Mouse (Mus musculus) Patski (cell line): ENCODE measurements around the gene Prelid3b. TPM values are rescaled to one million over a fixed set of nuclear protein-coding genes. Genes with fewer than 3 reads are reported as not detected.
A peak's percentile ranks its signal among the peaks of the same experiment; 100 is the strongest.

Experiments
- ATAC-seq: fragments of 100-300 bp; one replicate; pipeline ENCODE4 v1.8.0; 2021
- CTCF ChIA-PET: fragments of 350-600 bp; sonication (Branson Sonifier 250); formaldehyde crosslinking; loops from one replicate; lab custom pipeline; 2022; ENCODE audit warnings: inconsistent platforms; lab: Charles Lee
- POLR2A ChIA-PET: fragments of 350-600 bp; sonication (Branson Sonifier 250); formaldehyde crosslinking; loops from one replicate; lab custom pipeline; 2022; ENCODE audit warnings: antibody characterized with exemption, inconsistent platforms; lab: Charles Lee
- DNase-seq: peaks from one replicate; pipeline ENCODE4 v3.0.0-alpha.2; 2011; ENCODE audit warnings: low read depth, low spot score
- H3K27me3 ChIP-seq: fragments of 371-371 bp; one replicate; pipeline ENCODE4 v1.5.1; 2021
- CTCF ChIP-seq: fragments of 100-300 bp; IDR thresholded peaks from one replicate; pipeline ENCODE4 v1.5.1; 2021
- in situ Hi-C: fragments of 300-500 bp; cut with MboI; formaldehyde crosslinking; loops from 3 replicates; pipeline ENCODE4 v1.11.1; 2018; ENCODE audit warnings: low pct_unique_long_range_greater_than_20kb, mixed read lengths
- polyA plus RNA-seq: library from polyadenylated mRNA; unstranded; gene quantifications from one replicate; pipeline ENCODE4 v1.2.3, GENCODE M21; 2021

The Prelid3b gene
- polyA plus RNA-seq, 1 experiment from 2014 or later = 95.9 TPM

DNA sequence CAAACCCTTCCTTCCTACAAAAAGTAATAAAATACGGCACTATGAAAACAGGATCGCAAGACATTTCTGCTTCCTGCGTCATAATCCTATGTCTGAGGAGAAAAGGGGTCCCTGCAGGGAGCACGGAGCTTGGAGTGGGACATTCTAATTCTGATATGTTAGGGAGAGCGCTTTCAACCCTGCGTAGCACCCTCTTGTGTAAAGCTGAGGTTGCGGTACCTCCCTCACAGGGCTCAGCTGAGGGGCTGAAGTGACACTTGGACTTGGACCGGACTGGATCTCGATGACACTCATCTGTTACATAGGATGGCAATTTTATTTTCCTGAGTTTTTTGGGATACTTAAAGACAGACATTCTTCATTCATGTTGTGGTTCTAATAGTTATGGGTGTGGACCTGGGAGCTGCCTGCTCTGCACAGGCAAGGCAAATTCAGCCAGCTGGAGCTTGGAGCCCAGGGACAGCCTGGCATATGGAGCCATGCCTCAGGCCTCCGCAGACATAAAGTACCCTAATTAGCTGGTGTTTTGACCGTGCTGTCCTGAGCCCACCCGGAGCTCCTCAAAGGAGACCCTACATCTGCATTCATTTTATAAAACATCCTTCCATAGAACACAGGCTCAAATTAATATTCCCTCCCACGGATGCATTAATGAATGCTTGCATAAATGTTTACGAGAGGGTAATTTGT, 28.1 kb upstream of the Prelid3b start:
- H3K27me3 ChIP-seq = peaks cover under 1% of the 10 kb centered on the region
- in situ Hi-C loops = no loop called here
- no peak for DNase-seq
- no peak for ATAC-seq
- no peak for TF ChIP-seq CTCF
- ChIA-PET POLR2A (no interaction called here), CTCF (no interaction called here)

DNA sequence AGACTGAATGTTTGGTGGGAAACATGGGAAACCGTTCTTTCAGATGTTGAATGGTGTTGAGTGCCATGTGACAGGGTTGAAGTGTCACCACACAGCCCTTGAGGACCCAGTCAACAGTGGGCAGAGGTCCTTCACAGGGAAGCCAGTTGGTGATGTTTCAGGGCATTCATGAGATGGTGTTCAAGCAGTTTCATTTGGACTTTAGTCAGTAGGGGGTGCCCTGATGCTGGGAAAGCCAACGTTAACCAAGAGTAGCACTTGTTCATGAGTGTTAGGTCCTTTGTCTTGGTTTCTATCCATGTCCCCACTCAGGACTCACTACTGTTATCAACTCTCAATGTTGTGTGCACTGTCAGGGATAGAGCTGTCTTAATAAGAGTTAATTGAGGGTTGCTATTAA, 20.0 kb upstream of the Prelid3b start:
- no peak for ATAC-seq
- TF ChIP-seq CTCF = no peak
- CTCF ChIA-PET = no interaction called here

DNA sequence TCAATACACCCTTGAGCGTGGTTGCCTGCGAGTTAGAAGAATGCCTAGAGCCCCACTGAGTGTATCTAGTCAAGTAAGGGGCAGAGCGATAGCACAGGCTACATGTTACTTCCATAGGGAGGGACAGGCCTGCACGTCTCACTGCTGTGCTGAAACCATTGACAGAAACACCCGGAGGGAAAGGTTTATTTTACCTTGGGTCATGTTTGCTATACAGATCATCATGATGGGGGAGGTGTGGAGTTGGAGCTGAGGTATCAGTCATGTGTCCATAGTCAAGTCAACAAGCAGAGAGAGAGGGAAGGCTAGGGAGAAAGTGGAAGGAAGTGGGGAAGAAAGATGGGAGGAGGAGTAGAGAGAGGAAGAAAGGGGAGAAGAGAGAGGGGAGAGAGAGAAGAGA, 14.1 kb upstream of the Prelid3b start:
- DNase-seq = no peak
- in situ Hi-C loops = no loop called here
- CTCF ChIA-PET = no interaction called here
- H3K27me3 ChIP-seq = peaks cover 5% of the 10 kb centered on the region
- POLR2A ChIA-PET = no interaction called here
- no peak for ATAC-seq
- TF ChIP-seq CTCF = no peak

More for the DNA sequence above, 20.0 kb upstream of the Prelid3b start:
- POLR2A ChIA-PET = no interaction called here
- H3K27me3 ChIP-seq = peaks cover 9% of the 10 kb centered on the region
- in situ Hi-C loops = no loop called here
- DNase-seq = no peak

DNA sequence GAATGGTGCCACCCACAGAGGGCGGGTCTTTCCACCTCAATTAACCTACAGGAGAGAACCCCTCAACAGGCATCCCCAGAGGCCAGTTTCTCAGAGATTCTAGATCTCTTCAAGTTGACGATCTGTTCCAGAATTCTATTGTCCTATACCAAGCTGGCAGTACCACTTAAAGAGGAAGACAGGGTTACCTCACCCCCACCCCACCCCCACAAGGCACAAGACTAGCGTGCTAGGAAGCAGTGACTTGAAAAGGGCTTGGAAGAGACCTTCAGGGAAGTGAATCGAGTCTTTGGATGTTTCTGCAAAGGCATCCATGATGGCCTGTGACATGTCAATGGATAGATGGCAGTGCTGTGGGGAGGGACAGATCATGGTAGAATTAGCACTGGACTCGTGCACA, 5.9 kb upstream of the Prelid3b start:
- TF ChIP-seq CTCF = no peak
- ChIA-PET POLR2A (interaction anchor here (0.7 kb wide), 1 partner anchor 106 kb away, joined by 3 read pairs; no protein-coding TSS in a partner anchor), CTCF (no interaction called here)
- H3K27me3 ChIP-seq = no peaks in the 10 kb centered on the region
- in situ Hi-C loops = no loop called here
- DNase-seq (no peak), ATAC-seq (no peak)

DNA sequence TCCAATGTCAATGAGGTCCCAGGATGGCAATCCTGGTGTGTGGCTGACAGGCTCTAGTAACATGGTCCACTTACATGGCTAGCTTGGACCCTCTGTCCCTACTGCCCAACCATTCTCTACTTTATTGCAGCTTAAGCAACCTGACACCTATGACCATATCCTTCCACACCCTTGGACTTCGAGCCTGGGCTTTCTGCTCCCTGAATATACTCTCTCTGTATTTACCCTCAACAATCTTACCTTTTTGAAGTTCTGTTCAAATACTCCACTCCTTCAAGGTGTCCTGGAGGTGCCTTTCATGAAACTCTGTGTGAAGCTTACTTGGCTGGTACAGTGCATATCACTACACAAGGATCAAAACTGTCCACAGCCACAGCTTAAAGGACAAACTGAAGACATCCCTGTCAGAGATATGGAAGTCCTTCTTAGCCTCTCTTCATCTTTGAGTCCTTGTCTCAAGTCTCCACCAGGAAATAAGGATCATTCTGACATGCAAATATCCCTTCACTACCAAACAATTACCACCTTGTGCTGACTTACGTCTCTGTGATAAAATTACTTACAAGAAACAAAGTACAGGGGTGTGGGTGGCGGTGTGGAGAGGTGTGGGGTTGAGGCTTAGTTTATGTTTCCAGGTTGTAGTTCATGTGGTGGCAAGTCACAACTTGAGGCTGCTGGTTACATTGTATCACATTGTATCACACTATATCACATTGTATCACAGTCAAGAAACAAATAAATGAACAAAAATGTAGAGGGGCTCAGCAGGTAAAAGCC, 4.8 kb upstream of the Prelid3b start:
- ATAC-seq (no peak), DNase-seq (no peak)
- ChIA-PET POLR2A (interaction anchor here (0.7 kb wide), 1 partner anchor 1839 kb away, joined by 3 read pairs; no protein-coding TSS in a partner anchor), CTCF (no interaction called here)
- in situ Hi-C loops = no loop called here
- no peak for TF ChIP-seq CTCF
- no peaks in the 10 kb centered on the region for H3K27me3 ChIP-seq

DNA sequence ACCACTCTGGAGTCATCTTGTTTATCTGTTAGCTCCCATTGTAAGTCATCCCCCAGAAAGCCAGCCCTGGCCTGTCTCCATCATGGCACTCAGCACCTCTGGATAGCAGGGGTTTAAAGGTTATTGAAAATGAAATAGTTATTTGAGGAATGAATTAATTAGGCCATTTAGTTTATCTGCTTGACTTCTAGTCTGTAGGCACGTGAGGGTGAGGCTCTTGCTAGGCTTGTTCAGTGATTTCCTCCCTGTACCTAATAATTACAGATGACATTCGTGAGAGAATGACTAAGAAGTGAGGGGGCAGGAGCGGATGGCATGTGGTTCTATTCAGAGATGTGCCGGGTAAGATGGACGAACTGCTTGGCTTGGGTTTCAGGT, 658 bp upstream of the Prelid3b start:
- CTCF ChIA-PET = no interaction called here
- in situ Hi-C loops = loop anchor here (5.0 to 25.0 kb wide), 2 partner anchors 131 to 386 kb away; partner anchors contain the start of gene Stx16
- no peak for TF ChIP-seq CTCF
- ATAC-seq (no peak), DNase-seq (no peak)
- POLR2A ChIA-PET = no interaction called here
- no peaks in the 10 kb centered on the region for H3K27me3 ChIP-seq

DNA sequence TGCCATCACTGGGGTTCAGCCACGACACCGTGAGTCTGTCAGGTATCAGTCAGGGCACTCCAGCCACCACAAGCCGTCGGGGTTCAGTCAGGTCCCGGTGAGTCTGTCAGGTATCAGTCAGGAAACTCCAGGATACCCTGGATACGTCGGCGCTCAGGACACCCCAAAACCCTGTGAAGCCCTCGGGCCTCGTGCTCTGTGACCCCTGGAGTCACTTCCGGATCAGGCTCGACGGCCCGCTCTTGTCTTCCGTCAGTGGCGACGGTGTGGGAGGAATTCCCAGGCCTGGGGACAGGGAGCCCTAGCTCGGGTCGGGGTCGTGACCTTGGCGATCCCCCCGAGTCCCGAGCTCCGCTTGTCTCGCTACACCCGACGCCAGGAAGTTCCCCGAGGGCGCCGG, 474 bp downstream of the Prelid3b start:
- in situ Hi-C loops = loop anchor here (5.0 to 25.0 kb wide), 2 partner anchors 130 to 385 kb away; partner anchors contain the start of gene Stx16
- TF ChIP-seq CTCF = no peak
- POLR2A ChIA-PET = interaction anchor here (1.0 to 1.4 kb wide), 2 partner anchors 9 to 834 kb away, joined by 3 to 5 read pairs; partner anchors contain the start of gene Atp5e
- CTCF ChIA-PET = no interaction called here
- no peak for DNase-seq
- no peaks in the 10 kb centered on the region for H3K27me3 ChIP-seq
- ATAC-seq = peak; percentile 24

DNA sequence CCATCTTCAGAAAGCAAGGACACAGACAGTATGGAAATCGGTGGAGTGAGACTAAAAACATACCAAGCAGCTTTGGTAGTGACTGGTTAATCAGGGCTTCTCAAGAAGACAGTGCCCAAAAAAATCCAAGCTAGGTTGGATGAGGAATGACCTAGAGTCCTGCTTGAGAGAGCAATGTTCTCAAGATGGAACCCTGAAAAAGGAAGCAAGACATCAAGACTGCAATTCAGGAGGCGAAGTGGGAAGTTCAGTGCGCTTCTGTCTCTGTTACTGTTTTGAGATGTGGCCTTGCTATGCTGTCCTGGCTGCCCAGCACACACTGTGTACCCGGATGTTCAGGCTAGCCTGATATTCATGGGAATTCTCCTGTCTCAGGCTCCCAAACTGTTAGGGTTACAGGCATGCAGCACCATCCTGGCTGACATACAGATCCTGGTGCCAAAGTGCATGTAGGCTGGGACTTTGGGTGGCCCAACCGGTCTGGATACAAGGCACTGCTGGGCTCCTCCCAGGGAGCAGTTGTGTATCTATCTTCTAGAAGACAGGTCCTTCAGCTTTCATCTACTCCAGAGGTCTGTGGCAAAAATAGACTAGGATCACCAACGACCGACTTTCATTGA, 2.0 kb downstream of the Prelid3b start:
- in situ Hi-C loops = loop anchor here (5.0 to 25.0 kb wide), 2 partner anchors 129 to 384 kb away; partner anchors contain the start of gene Stx16
- ATAC-seq = no peak
- POLR2A ChIA-PET = no interaction called here
- DNase-seq = no peak
- CTCF ChIA-PET = no interaction called here
- no peaks in the 10 kb centered on the region for H3K27me3 ChIP-seq
- no peak for TF ChIP-seq CTCF

DNA sequence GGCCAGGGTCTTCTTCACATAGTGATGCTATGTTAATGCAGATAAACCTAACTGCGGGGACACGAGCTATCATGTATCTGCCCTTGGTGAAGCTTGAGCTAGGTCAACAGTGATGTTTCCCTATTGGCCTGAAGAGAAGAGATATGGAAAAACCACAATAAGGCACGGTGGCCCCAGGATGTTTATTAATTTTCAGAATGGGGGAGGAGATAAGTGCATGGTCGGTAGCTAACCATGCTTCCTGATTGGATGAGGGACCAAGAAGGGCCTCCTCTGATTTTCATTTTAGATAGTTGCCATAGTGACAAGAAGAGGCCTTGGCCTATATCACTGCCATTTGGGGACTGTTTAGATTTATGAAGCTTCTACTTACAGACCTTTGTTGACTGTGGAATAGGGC, 2.5 kb downstream of the Prelid3b start:
- ChIA-PET POLR2A (no interaction called here), CTCF (interaction anchor here (0.6 kb wide), 1 partner anchor 206 kb away, joined by 3 read pairs; no protein-coding TSS in a partner anchor)
- in situ Hi-C loops = loop anchor here (5.0 to 25.0 kb wide), 2 partner anchors 128 to 383 kb away; partner anchors contain the start of gene Stx16
- ATAC-seq (no peak), DNase-seq (no peak)
- no peaks in the 10 kb centered on the region for H3K27me3 ChIP-seq
- no peak for TF ChIP-seq CTCF

DNA sequence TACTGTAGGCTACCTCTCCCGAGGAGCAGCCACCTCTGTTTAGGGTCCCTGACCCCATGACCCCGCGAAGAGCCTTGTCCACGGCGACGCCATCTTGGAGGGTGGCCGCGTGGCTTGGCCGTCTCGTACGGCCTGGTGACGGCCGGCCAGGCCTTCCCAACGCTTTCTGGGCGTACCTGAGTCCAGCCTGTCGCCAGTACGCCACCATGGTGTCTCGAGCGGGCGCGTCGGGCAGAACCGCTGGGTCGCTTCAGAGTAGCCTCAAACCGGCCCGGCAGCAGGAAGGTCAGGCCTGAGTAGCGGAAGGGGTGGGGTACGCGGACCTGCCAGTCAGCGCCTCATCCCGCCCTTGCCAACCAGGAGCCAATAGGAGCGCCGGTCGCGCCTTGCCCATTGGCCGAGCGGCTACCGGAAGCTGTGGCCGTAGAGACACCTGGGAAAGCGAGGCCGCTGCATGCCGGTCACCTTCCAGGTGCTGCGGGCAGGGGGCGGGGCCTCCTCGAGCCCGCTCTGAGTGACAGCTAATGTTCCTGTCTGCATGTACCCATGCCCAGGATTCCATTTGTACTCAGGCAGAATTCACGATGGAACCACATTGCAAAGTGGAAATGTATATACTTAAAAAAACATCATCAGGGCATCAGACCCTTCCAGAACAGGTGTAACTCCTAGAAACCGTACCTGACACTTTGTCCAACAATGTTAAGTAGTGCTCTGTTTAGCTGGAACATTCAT, 8.9 kb downstream of the Prelid3b start, which contains the start of gene Atp5e:
Atp5e (minus strand) TSS at position 317 of the 735 bp plus-strand sequence.
- H3K27me3 ChIP-seq = no peaks in the 10 kb centered on the region
- no peak for DNase-seq
- POLR2A ChIA-PET = interaction anchor here (1.5 kb wide), 1 partner anchor 9 kb away, joined by 5 read pairs; the partner anchor contains the start of gene Prelid3b
- in situ Hi-C loops = loop anchor here (25.0 kb wide), 1 partner anchor 377 kb away; the partner anchor contains the start of gene Stx16
- CTCF ChIA-PET = no interaction called here
- peak; percentile 100 for ATAC-seq
- no peak for TF ChIP-seq CTCF
